Mouse (Mus musculus) stomach, embryonic 14.5 days (tissue): ENCODE measurements around the gene Lum. TPM values are rescaled to one million over a fixed set of nuclear protein-coding genes. Genes with fewer than 3 reads are reported as not detected.

Experiments
- ATAC-seq: fragments of 200-750 bp; cut with Nextera tagmentation; 2 replicates; pipeline ENCODE4 v1.8.0; 2017; ENCODE audit warnings: low read depth, moderate TSS enrichment; ENCODE audit not compliant: insufficient number of reproducible peaks, insufficient read depth, low FRiP score
- H3K27ac ChIP-seq: fragments of 300-500 bp; sonication (generic); 2 replicates; pipeline ENCODE4 v1.5.1; 2014; ENCODE audit warnings: mild to moderate bottlenecking, low read length, moderate library complexity, mixed read lengths
- H3K27me3 ChIP-seq: fragments of 300-500 bp; sonication (generic); 2 replicates; pipeline ENCODE4 v1.6.1; 2014; ENCODE audit warnings: low read length, control low read depth, mixed read lengths; ENCODE audit not compliant: control insufficient read depth, insufficient read depth
- H3K36me3 ChIP-seq: fragments of 300-500 bp; sonication (generic); 2 replicates; pipeline ENCODE4 v1.6.1; 2014; ENCODE audit warnings: mild to moderate bottlenecking, control low read depth, low read length, moderate library complexity, mixed read lengths; ENCODE audit not compliant: control insufficient read depth, insufficient read depth
- H3K4me1 ChIP-seq: fragments of 300-500 bp; sonication (generic); 2 replicates; pipeline ENCODE4 v1.6.1; 2014; ENCODE audit warnings: low read length, control low read depth, mixed read lengths; ENCODE audit not compliant: control insufficient read depth, insufficient read depth
- H3K4me2 ChIP-seq: fragments of 300-500 bp; sonication (generic); replicated peaks from 2 replicates; pipeline ENCODE4 v1.6.1; 2014; ENCODE audit warnings: low read depth, low read length, control low read depth
- H3K4me3 ChIP-seq: fragments of 300-500 bp; sonication (generic); 2 replicates; pipeline ENCODE4 v1.5.1; 2014; ENCODE audit warnings: low read depth, low read length, control low read depth
- H3K9ac ChIP-seq: fragments of 300-500 bp; sonication (generic); replicated peaks from 2 replicates; pipeline ENCODE4 v1.6.1; 2014; ENCODE audit warnings: low read depth, mild to moderate bottlenecking, control low read depth, low read length, moderate library complexity, mixed read lengths
- H3K9me3 ChIP-seq: fragments of 300-500 bp; sonication (generic); 2 replicates; pipeline ENCODE4 v1.6.1; 2016; ENCODE audit warnings: low read depth, low read length, control low read depth; ENCODE audit not compliant: control insufficient read depth
- whole genome bisulfite sequencing: fragments of 180-500 bp; shearing (Covaris S2); extraction: QIAGEN DNeasy Blood & Tissue Kit; methylation state at CpG from one replicate; pipeline ENCODE4 v1.1.7; 2014; 5-methylcytosine and 5-hydroxymethylcytosine counted together
- polyA plus RNA-seq: library from polyadenylated mRNA; unstranded; fragments of >200 nt; fragmentation: Nextera tagmentation; extraction: Ambion mirVana; gene quantifications from 2 replicates; pipeline ENCODE4 v1.2.1, GENCODE M21; 2014

The Lum gene
- polyA plus RNA-seq, 1 experiment from 2014 or later: 332 TPM

GRCm38 (mm10) chr10:97584176-97584575 is 19.2 kb downstream of the Lum start:
- no peaks in the 10 kb centered on the region for H3K4me1 ChIP-seq
- H3K27me3 ChIP-seq: no peaks in the 10 kb centered on the region
- peak overlapping the region; percentile 48; the same call in 1 of the 2 replicates for H3K27ac ChIP-seq
- no peak overlapping the region for H3K9ac ChIP-seq
- no peaks in the 10 kb centered on the region for H3K36me3 ChIP-seq
- no peaks in the 10 kb centered on the region for H3K9me3 ChIP-seq
- no peak overlapping the region for H3K4me2 ChIP-seq
- H3K4me3 ChIP-seq: no peak overlapping the region
- WGBS: 16% methylated on average over 3 of the region's 3 CpGs
- no peak; the same call in 1 of the 2 replicates for ATAC-seq

GRCm38 (mm10) chr10:97587159-97587558 is 22.2 kb downstream of the Lum start:
- Histone ChIP-seq H3K4me2 (no peak overlapping the region), H3K9ac (no peak overlapping the region), H3K4me3 (no peak overlapping the region), H3K4me1 (peaks cover 14% of the 10 kb centered on the region; the same call in 1 of the 2 replicates), H3K27ac (peak overlapping the region; percentile 79; the same call in 1 of the 2 replicates), H3K9me3 (no peaks in the 10 kb centered on the region), H3K27me3 (no peaks in the 10 kb centered on the region), H3K36me3 (no peaks in the 10 kb centered on the region)
- WGBS: 30% methylated on average over 5 of the region's 5 CpGs
- ATAC-seq: no peak

GRCm38 (mm10) chr10:97589574-97589973 is 24.6 kb downstream of the Lum start:
- Histone ChIP-seq H3K27me3 (no peaks in the 10 kb centered on the region), H3K27ac (peak overlapping the region; percentile 91), H3K4me1 (peaks cover 16% of the 10 kb centered on the region; the same call in 1 of the 2 replicates), H3K4me3 (no peak overlapping the region), H3K9me3 (no peaks in the 10 kb centered on the region), H3K9ac (no peak overlapping the region), H3K4me2 (no peak overlapping the region), H3K36me3 (no peaks in the 10 kb centered on the region)
- 80% methylated on average over 6 of the region's 6 CpGs for WGBS
- ATAC-seq: no peak

GRCm38 (mm10) chr10:97591036-97591435 is 26.1 kb downstream of the Lum start:
- 18% methylated on average over 3 of the region's 3 CpGs for WGBS
- Histone ChIP-seq H3K36me3 (no peaks in the 10 kb centered on the region), H3K27ac (peak overlapping the region; percentile 91), H3K4me3 (no peak overlapping the region), H3K9ac (no peak overlapping the region), H3K4me2 (no peak overlapping the region), H3K4me1 (peaks cover 16% of the 10 kb centered on the region; the same call in 1 of the 2 replicates), H3K9me3 (no peaks in the 10 kb centered on the region), H3K27me3 (no peaks in the 10 kb centered on the region)
- no peak for ATAC-seq

- no peaks in the 10 kb centered on the region for H3K9me3 ChIP-seq
- peaks cover 16% of the 10 kb centered on the region; the same call in 1 of the 2 replicates for H3K4me1 ChIP-seq
- H3K27me3 ChIP-seq: no peaks in the 10 kb centered on the region
- ATAC-seq: no peak
- no peak overlapping the region for H3K4me3 ChIP-seq
- H3K36me3 ChIP-seq: no peaks in the 10 kb centered on the region
- no peak overlapping the region for H3K4me2 ChIP-seq
- no peak overlapping the region for H3K9ac ChIP-seq
- 38% methylated on average over 3 of the region's 3 CpGs for WGBS
- peak overlapping the region; percentile 75 for H3K27ac ChIP-seq
Observed at GRCm38 (mm10) chr10:97591685-97592084, 26.8 kb downstream of the Lum start.

GRCm38 (mm10) chr10:97595680-97596079 is 30.8 kb downstream of the Lum start:
- H3K4me1 ChIP-seq: 0 out of 2 replicates have a peak, but pooled peaks cover 5% of the 10 kb centered on the region
- no peaks in the 10 kb centered on the region for H3K9me3 ChIP-seq
- H3K9ac ChIP-seq: no peak overlapping the region
- ATAC-seq: no peak
- no peaks in the 10 kb centered on the region for H3K36me3 ChIP-seq
- no peak overlapping the region for H3K27ac ChIP-seq
- H3K4me2 ChIP-seq: no peak overlapping the region
- no peak overlapping the region for H3K4me3 ChIP-seq
- WGBS: 66% methylated on average over 1 of the region's 1 CpGs
- no peaks in the 10 kb centered on the region for H3K27me3 ChIP-seq

GRCm38 (mm10) chr10:97601744-97602143 is 36.8 kb downstream of the Lum start:
- no peaks in the 10 kb centered on the region for H3K4me1 ChIP-seq
- H3K27ac ChIP-seq: no peak overlapping the region
- ATAC-seq: no peak
- no peak overlapping the region for H3K4me2 ChIP-seq
- no peaks in the 10 kb centered on the region for H3K9me3 ChIP-seq
- no peaks in the 10 kb centered on the region for H3K36me3 ChIP-seq
- H3K9ac ChIP-seq: no peak overlapping the region
- no peaks in the 10 kb centered on the region for H3K27me3 ChIP-seq
- WGBS: 48% methylated on average over 4 of the region's 4 CpGs
- H3K4me3 ChIP-seq: no peak overlapping the region

GRCm38 (mm10) chr10:97603256-97603655 is 38.3 kb downstream of the Lum start:
- no peaks in the 10 kb centered on the region for H3K9me3 ChIP-seq
- H3K4me3 ChIP-seq: no peak overlapping the region
- no peak overlapping the region for H3K4me2 ChIP-seq
- H3K27me3 ChIP-seq: no peaks in the 10 kb centered on the region
- no peaks in the 10 kb centered on the region for H3K36me3 ChIP-seq
- no peak for ATAC-seq
- H3K27ac ChIP-seq: no peak overlapping the region
- no peaks in the 10 kb centered on the region for H3K4me1 ChIP-seq
- no peak overlapping the region for H3K9ac ChIP-seq

GRCm38 (mm10) chr10:97606579-97606978 is 41.7 kb downstream of the Lum start, which contains the start of gene Kera:
Gene Kera (plus strand): TSS chr10:97606879.
- no peak within 1 kb of the TSS for H3K27ac ChIP-seq
- no peak for ATAC-seq
- no peaks in the 10 kb centered on the region for H3K36me3 ChIP-seq
- H3K9me3 ChIP-seq: no peaks in the 10 kb centered on the region
- H3K4me3 ChIP-seq: no peak within 1 kb of the TSS
- 70% methylated on average over 2 of the region's 2 CpGs for WGBS
- no peaks in the 10 kb centered on the region for H3K4me1 ChIP-seq
- no peaks in the 10 kb centered on the region for H3K27me3 ChIP-seq
- no peak within 1 kb of the TSS for H3K9ac ChIP-seq
- H3K4me2 ChIP-seq: no peak within 1 kb of the TSS
